Mouse (Mus musculus): ENCODE measurements around the gene Nell2.

The Nell2 gene

DNA sequence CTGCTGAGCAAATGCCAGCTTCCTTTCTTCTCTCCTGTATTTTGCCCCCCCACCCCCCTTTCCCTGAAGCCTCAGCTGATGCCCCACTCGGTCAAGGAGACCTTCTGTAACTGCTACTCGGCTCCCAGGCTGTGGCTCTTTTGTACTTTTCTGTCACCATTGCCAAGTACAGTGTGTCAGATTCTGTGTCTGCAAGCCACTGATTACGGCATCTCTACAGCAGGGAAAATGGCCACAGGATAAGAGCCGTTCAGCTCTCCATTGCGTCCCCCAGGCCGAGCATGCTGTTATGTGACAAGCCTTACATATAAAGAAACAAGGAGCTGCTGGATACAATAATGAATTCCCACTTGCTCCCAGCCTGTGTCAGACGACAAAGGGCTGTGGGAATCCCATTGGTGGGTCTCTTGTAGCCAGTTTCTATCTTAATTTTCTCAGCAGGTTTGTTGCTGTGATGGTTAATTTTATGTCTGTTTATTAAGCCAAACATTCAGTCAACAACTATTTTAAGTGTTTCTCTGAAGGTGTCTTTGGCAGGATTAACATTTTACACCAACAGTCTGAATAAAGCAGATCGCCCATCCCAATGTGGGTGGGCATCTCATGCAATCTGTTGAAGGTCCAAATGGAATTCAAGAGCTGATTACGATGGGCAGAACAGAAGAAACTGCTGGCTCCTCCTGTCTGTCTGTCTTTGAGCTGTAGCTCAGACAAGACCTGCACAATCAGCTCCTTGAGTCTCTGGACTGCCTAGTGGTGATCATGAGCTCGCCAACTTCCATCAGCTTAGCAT lies 391.1 kb downstream of the Nell2 start:
- in situ Hi-C loops (cut with MboI; ENCODE audit: low sequenced_read_pairs), result no loop called here

DNA sequence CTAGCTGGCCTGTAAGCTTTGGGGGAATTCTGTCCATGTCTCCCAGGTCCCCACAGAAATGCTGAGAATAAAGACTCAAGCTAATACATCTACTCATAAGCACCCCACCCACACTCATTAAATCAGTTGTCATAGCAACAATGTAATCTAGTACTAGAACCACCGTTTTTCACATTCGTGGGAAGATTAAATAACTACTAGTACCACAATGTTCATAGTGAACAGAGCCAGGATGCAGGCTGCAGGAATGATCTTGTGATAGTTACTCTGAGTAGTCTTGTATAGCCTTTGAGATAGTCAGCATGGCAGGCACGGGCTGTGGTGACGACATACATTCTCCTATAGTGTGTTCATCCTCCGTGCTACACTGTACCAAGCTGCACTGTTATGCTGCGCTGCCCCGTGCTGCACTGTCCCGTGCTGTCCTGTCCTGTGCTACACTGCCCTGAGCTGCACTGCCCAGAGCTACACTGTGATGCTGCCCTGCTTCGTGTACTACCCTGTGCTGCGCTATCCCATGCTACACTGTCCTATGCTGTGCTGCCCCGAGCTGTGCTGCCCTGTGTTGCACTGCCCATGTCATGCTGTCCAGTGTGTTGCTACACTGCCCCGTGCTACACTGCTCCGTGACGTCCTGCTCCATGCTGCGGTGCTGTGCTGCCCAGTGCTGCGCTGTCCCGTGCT lies 392.3 kb downstream of the Nell2 start:
- in situ Hi-C loops (cut with MboI; ENCODE audit: low sequenced_read_pairs), result no loop called here

GRCm38 (mm10) chr15:95131401-95131800 lies 397.0 kb downstream of the Nell2 start:
- in situ Hi-C loops (cut with MboI; ENCODE audit: low sequenced_read_pairs), result no loop called here

DNA sequence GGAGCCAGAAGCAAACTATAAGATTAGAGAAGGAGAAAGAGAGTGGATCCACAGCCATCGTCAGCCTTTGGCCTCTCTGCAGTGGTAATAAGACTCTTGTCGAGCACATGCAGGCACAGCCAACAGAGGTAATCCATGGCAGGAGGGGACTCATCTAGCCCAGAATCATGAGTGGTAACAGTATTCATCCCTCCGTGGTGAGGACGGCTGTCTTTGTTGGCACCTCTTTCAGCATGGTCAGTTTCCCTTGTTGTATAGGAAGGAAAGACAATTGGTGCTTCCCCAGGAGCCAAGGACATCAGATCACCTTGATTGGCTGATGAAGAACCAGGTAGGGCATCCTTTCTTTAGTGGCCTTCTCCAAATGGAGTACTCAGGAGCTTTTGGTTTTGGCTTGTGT lies 419.7 kb downstream of the Nell2 start:
- in situ Hi-C loops (cut with MboI; ENCODE audit: low sequenced_read_pairs), result no loop called here

GRCm38 (mm10) chr15:95107246-95107809 lies 421.0 kb downstream of the Nell2 start:
- in situ Hi-C loops (cut with MboI; ENCODE audit: low sequenced_read_pairs), result no loop called here

DNA sequence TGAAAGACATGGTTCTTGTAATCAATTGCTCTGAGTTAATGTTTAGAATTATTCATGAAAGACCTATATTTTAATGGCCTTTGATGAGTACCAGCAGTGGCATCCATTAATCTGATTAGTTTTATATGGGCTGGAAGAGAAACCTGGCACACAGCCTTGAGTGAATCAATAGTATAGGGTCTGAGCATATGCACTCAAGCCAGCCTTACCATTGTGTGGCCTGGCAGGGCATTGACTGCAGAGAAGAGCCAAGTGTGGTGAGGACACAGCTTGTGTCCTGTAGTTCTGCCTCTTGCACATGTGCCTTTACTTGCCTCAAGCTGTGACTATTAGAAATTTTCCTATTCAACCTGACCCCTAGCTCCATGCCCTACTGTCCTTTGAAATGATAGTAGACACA lies 426.8 kb downstream of the Nell2 start:
- in situ Hi-C loops (cut with MboI; ENCODE audit: low sequenced_read_pairs), result no loop called here

DNA sequence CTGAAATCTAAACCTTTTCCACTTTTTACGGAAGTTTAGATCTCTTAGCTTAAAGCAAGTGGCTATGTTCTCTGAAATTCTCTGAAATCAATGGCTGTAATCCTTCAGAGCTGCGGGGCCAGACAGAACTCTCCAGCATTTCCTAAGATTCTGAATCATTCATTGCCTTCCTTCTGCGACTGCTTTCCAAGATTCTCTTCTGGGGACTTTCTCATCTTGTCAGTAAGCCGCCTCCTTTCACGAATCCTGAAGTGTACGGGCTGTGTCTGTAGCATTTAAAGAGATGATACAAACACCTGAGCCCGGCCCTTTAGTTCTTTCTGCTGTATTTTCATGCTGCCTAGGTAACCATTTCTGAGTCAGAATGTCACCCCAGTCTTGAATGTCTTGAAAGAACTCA lies 428.2 kb downstream of the Nell2 start:
- in situ Hi-C loops (cut with MboI; ENCODE audit: low sequenced_read_pairs), result no loop called here

- in situ Hi-C loops (cut with MboI; ENCODE audit: low sequenced_read_pairs), result no loop called here
Measured at GRCm38 (mm10) chr15:95085962-95086361, 442.4 kb downstream of the Nell2 start.

DNA sequence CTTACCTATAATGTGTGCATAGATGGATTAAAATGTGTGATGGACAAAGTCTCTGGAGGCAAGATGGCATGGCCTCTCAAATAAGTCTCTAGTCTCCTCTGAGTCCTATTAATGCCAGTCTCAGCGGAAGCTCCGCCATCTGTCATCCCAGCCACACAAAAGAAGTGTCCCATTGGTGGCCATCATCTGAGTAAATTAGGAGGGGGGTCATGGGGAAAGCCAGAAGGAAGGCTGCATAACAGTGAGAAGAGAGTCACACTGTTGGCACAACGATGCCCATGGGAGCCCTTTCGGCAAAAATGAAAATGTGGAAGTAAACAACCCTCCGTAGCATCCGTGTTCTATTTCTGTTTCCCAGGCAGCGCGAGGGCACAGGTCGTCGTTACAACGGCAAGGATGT lies 446.7 kb downstream of the Nell2 start:
- in situ Hi-C loops (cut with MboI; ENCODE audit: low sequenced_read_pairs), result no loop called here

- in situ Hi-C loops (cut with MboI; ENCODE audit: low sequenced_read_pairs), result no loop called here
Measured at GRCm38 (mm10) chr15:95075356-95075755, 453.0 kb downstream of the Nell2 start.

DNA sequence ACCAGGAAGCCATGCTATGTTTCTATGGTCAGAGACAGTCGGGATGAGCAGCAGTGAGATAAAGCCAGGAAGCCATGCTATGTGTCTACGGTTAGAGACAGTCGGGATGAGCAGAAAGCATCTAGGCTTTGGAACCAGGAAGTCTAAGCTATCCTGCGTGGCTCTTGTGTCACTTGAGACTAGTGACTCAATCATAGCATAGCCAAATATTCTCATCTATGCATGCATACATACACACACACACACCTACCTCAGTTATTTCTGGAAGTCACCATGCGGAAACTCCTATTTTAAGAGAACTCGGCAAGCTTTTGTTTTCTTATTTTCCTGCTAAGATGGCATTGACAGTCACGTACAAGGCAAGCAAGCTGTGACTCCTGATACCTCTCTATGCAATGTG lies 457.5 kb downstream of the Nell2 start:
- in situ Hi-C loops (cut with MboI; ENCODE audit: low sequenced_read_pairs), result no loop called here

- in situ Hi-C loops (cut with MboI; ENCODE audit: low sequenced_read_pairs), result no loop called here
Measured at GRCm38 (mm10) chr15:95068799-95069198, 459.6 kb downstream of the Nell2 start.

- in situ Hi-C loops (cut with MboI; ENCODE audit: low sequenced_read_pairs), result no loop called here
Measured at GRCm38 (mm10) chr15:95068023-95068422, 460.3 kb downstream of the Nell2 start.

DNA sequence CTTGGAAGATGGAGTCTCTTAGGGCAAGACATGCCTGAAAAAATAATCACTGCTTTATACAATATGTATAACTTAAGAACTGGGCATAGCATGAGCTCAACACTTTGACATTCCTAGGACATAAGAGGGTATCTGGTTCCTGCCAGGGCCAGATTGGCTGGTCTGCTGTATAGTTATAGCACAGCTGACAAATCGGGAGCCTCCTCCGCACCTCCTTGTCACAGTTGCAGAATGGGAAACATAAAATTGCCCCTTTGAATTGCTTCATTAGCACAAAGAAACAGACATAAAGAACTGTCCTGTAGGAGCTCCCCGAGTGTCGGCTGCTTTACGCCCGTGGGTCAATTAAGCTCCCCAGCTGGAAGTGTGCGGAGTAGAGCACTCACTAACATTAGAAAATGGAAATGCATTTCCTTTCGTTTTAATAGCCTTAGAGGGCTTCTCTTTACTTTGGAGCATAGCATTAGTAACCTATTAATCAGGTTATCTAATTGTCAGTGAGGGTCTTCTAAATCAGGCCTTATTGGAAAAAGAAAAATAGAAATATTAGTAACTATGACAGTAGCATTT lies 473.2 kb downstream of the Nell2 start:
- in situ Hi-C loops (cut with MboI; ENCODE audit: low sequenced_read_pairs), result no loop called here

- in situ Hi-C loops (cut with MboI; ENCODE audit: low sequenced_read_pairs), result no loop called here
Measured at GRCm38 (mm10) chr15:95049171-95049729, 479.1 kb downstream of the Nell2 start.

DNA sequence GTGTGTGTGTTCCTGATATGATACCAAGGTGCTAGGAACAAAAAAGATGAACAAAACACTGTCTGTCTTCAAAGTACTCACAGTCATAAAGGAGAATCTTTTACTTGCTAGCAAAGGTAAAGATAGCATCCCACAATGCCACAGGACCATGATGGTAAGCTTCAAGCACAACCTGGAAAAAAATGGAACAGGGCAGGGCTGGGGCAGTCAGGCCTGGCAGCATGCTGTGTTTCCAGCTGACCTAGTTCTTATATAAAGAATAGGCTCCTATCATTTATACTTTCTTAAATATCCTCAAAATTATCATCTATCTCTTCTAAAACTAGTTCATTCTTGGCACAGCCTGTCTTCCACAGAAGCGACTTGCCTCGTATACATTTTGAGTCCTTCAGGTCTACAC lies 480.9 kb downstream of the Nell2 start:
- in situ Hi-C loops (cut with MboI; ENCODE audit: low sequenced_read_pairs), result no loop called here

DNA sequence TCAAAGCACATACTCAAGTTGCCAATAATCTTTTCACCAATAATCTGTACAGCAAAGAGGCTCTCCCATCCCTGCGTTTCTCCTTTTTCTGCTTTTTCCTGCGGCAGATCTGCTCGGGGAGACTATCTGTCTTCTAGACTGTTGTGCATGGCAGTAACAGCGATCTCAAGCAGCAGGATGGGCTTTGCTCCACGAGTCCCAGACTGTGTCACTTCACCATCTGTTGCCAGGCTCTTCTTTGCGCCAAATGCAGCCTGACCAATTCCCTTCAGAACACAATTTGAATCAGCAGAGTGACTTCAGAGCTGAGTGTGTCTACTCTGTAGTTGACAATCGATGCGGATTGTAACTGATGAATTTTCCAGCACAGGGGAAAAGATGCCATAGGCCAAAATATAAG lies 484.3 kb downstream of the Nell2 start:
- in situ Hi-C loops (cut with MboI; ENCODE audit: low sequenced_read_pairs), result no loop called here

DNA sequence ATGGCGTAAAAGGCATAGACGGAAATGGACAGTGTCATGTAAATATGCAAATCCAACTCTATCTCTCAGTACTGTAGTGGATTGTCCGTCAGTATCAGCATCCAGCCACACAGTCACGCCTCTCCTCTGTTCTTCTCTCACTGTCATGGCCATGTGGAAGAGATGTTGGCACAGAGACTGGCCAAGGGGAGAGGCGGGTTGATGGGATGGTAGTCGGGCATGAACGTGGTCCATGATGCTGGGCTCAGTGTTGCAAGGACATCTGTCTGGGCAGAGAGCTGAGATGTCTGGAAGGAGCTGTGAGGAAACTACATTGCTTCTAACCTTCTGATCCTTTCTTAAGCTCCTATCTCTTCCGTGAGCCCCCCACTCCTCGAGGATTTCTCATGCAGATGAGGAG lies 485.9 kb downstream of the Nell2 start:
- in situ Hi-C loops (cut with MboI; ENCODE audit: low sequenced_read_pairs), result no loop called here

- in situ Hi-C loops (cut with MboI; ENCODE audit: low sequenced_read_pairs), result no loop called here
Measured at GRCm38 (mm10) chr15:95029487-95029875, 498.9 kb downstream of the Nell2 start.

DNA sequence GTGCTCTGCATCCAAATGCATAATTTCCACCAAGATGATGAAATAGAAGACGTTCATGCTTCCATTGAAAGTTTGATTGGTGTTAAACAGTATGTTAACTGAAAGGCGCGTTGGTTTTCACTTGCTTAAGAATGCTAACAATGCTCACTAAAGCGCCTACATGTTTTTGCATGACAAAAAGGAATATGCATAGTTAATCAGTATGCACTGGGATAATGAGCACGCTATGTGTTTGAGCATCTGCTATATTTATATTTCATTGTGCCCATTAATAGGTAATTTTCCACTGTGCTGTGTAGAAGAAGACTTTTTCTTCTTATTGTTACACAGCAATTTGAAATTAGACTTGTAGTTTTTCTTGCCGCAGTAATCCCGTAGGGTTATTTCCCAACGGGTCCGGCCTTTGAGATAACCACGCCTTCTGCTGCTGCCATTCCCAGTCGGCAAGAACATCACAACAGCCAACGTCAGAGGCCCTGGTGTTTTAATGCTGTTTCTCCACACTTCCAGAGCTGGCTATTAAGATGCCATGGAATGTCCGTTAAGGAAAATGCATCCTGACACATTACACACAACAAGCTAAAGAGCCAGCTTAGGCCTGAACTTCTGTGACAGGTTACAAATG lies 499.4 kb downstream of the Nell2 start:
- in situ Hi-C loops (cut with MboI; ENCODE audit: low sequenced_read_pairs), result no loop called here
